In the genomic region with DNA sequence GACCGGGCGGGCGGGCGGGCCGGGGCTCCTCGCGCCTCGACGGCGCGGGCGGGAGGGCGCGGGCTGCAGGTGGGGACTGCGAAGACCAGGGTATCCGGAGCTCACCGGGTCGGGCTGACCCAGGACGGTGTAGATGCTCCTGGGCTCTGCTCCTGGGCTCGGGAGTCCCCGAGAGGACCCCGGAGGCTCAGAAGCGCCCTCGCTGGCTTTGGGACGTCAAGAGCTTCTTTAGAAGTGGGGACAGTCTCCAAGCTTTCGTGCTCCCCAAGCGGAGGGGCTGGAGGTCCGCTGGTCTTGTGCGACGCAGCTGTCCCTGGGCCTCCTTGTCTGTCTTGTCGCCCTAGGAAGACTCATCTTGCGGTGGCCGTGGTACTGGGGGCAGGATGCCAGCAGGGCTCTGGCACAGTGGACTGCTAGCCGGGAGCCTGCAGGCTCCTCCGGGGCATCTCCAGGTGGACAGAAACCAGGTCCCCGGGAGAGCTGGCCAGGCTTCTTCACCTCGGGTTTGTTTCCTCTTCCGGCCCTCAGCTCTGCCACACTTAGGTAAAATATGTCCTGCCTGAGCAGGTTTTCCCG, we compare ENCODE assay signal across 8 mouse cellular contexts. TPM values are rescaled to one million over a fixed set of nuclear protein-coding genes. Genes with fewer than 3 reads are reported as not detected.
DNase-seq lines count a peak whose midpoint lies in the region; ATAC-seq and TF ChIP-seq lines count a peak whose summit lies in the region.

No protein-coding gene starts in this region.

- H3K9ac ChIP-seq in heart, embryonic 16.5 days (ENCODE audit: low read length): peak overlapping the region; percentile 93

- peaks cover 57% of the 10 kb centered on the region for H3K27me3 ChIP-seq in E14TG2a.4 (ENCODE audit: insufficient read depth, low read length)
- no peaks in the 10 kb centered on the region for H3K27me3 ChIP-seq in heart, embryonic 16.5 days (ENCODE audit: control insufficient read depth, insufficient read depth, low read length)

- no peaks in the 10 kb centered on the region for H3K9me3 ChIP-seq in E14TG2a.4 (ENCODE audit: low read length)
- H3K9me3 ChIP-seq in heart, embryonic 16.5 days (replicated peaks; ENCODE audit: control insufficient read depth, low read length): no peaks in the 10 kb centered on the region

- peaks cover 6% of the 10 kb centered on the region; the same call in 1 of the 2 replicates for H3K36me3 ChIP-seq in E14TG2a.4 (ENCODE audit: insufficient read depth, low read length)
- peaks cover 6% of the 10 kb centered on the region for H3K36me3 ChIP-seq in heart, embryonic 16.5 days (ENCODE audit: control insufficient read depth, insufficient read depth)

- no peak for TF ChIP-seq POLR2A in embryonic fibroblast, embryonic 13.5 days (IDR thresholded peaks at IDR 0.05; ENCODE audit: low read depth, low read length)

- peak overlapping the region; percentile 84 for H3K4me3 ChIP-seq in E14TG2a.4 (replicated peaks; ENCODE audit: low read length)
- H3K4me3 ChIP-seq in embryonic fibroblast, embryonic 13.5 days (ENCODE audit: insufficient read depth, low read length): peak overlapping the region; percentile 77
- H3K4me3 ChIP-seq in heart, embryonic 16.5 days (ENCODE audit: low read length): peak overlapping the region; percentile 80

- TF ChIP-seq CTCF in E14TG2a.4 (conservative IDR thresholded peaks at IDR 0.05; ENCODE audit: low read length): no peak
- TF ChIP-seq CTCF in embryonic fibroblast, embryonic 13.5 days (IDR thresholded peaks at IDR 0.05; ENCODE audit: borderline replicate concordance, insufficient read depth, low read length): no peak

- under 1% methylated on average over 28 of the region's 39 CpGs for WGBS in heart, embryonic 16.5 days

- peak overlapping the region; percentile 91 for H3K4me2 ChIP-seq in heart, embryonic 16.5 days (ENCODE audit: low read depth, low read length)

- H3K27ac ChIP-seq in embryonic fibroblast, embryonic 13.5 days (ENCODE audit: insufficient read depth, low read length): 0 out of 2 replicates have a peak overlapping the region, but pooled peaks have one; percentile 1
- peak overlapping the region; percentile 86 for H3K27ac ChIP-seq in heart, embryonic 16.5 days (ENCODE audit: low read length)

- DNase-seq in adrenal gland, postnatal 36 days: peak; percentile 77 to 79
- DNase-seq in kidney, postnatal 25 days: peak; percentile 47 to 75
- DNase-seq in lung, postnatal 4 days: peak; percentile 60 to 67
- DNase-seq in right cerebral cortex, postnatal 4 days: peak; percentile 61

- H3K4me1 ChIP-seq in E14TG2a.4 (replicated peaks; ENCODE audit: low read depth, low read length): peaks cover 41% of the 10 kb centered on the region
- H3K4me1 ChIP-seq in embryonic fibroblast, embryonic 13.5 days (ENCODE audit: control insufficient read depth, insufficient read depth, low read length): peaks cover 10% of the 10 kb centered on the region; the same call in 1 of the 2 replicates
- H3K4me1 ChIP-seq in heart, embryonic 16.5 days (ENCODE audit: control insufficient read depth, insufficient read depth, low read length): peaks cover 42% of the 10 kb centered on the region

- ATAC-seq in heart, embryonic 16.5 days (replicated peaks; ENCODE audit: extremely low read depth, insufficient read depth, low FRiP score): peak; percentile 5
- ATAC-seq in activated CD4-positive, CD25-positive, alpha-beta regulatory T cell, adult 4 months: no peak

RNA-seq across cellular contexts. Expression of a gene that starts 1.3 kb away (rescaled TPM):
- total RNA-seq in adrenal gland, postnatal 36 days (2021): 10 to 100 TPM; 41.7 to 43.4 TPM
- 18.1 and 20.5 TPM in 2 replicates for polyA plus RNA-seq in embryonic fibroblast, embryonic 13.5 days (2011; ENCODE audit: insufficient read length, low read depth, missing spikeins)
- polyA plus RNA-seq in heart, embryonic 16.5 days (2015; fragmentation: Nextera tagmentation; extraction: Ambion mirVana): 54.0 and 55.9 TPM in 2 replicates
- 10 to 100 TPM; 29.5 to 33.9 TPM for polyA plus RNA-seq in activated CD4-positive, CD25-positive, alpha-beta regulatory T cell, adult 4 months (2017; shearing (Covaris generic))

RNA-seq across cellular contexts. Expression of a gene that starts 12.6 kb away (rescaled TPM):
- total RNA-seq in adrenal gland, postnatal 36 days (2021): 10 to 100 TPM; 29.8 to 44.9 TPM
- 14.5 and 17.6 TPM in 2 replicates for polyA plus RNA-seq in embryonic fibroblast, embryonic 13.5 days (2011; ENCODE audit: insufficient read length, low read depth, missing spikeins)
- polyA plus RNA-seq in heart, embryonic 16.5 days (2015; fragmentation: Nextera tagmentation; extraction: Ambion mirVana): 11.0 and 14.0 TPM in 2 replicates
- 1 to 10 TPM; 8.8 to 9.1 TPM for polyA plus RNA-seq in activated CD4-positive, CD25-positive, alpha-beta regulatory T cell, adult 4 months (2017; shearing (Covaris generic))

RNA-seq across cellular contexts. Expression of a gene that starts 16.7 kb away (rescaled TPM):
- under 1 TPM; 0.56 to 0.99 TPM for total RNA-seq in adrenal gland, postnatal 36 days (2021)
- not detected in 2 replicates for polyA plus RNA-seq in embryonic fibroblast, embryonic 13.5 days (2011; ENCODE audit: insufficient read length, low read depth, missing spikeins)
- polyA plus RNA-seq in heart, embryonic 16.5 days (2015; fragmentation: Nextera tagmentation; extraction: Ambion mirVana): 1.3 and 1.4 TPM in 2 replicates
- not detected for polyA plus RNA-seq in activated CD4-positive, CD25-positive, alpha-beta regulatory T cell, adult 4 months (2017; shearing (Covaris generic))

RNA-seq across cellular contexts. Expression of a gene that starts 46.7 kb away (rescaled TPM):
- 10 to 100 TPM; 13.4 to 16.4 TPM for total RNA-seq in adrenal gland, postnatal 36 days (2021)
- polyA plus RNA-seq in embryonic fibroblast, embryonic 13.5 days (2011; ENCODE audit: insufficient read length, low read depth, missing spikeins): 13.5 and 14.2 TPM in 2 replicates
- polyA plus RNA-seq in heart, embryonic 16.5 days (2015; fragmentation: Nextera tagmentation; extraction: Ambion mirVana): 9.1 and 9.8 TPM in 2 replicates
- 10 to 100 TPM; 12.6 to 13.2 TPM for polyA plus RNA-seq in activated CD4-positive, CD25-positive, alpha-beta regulatory T cell, adult 4 months (2017; shearing (Covaris generic))

RNA-seq across cellular contexts. Expression of a gene that starts 52.3 kb away (rescaled TPM):
- 10 to 100 TPM in 1 of 2 experiments, 1 to 10 TPM in 1; 9.9 to 14.3 TPM for total RNA-seq in adrenal gland, postnatal 36 days (2021)
- polyA plus RNA-seq in embryonic fibroblast, embryonic 13.5 days (2011; ENCODE audit: insufficient read length, low read depth, missing spikeins): 6.4 and 7.2 TPM in 2 replicates
- 16.4 and 19.7 TPM in 2 replicates for polyA plus RNA-seq in heart, embryonic 16.5 days (2015; fragmentation: Nextera tagmentation; extraction: Ambion mirVana)
- 10 to 100 TPM; 14.3 to 16.1 TPM for polyA plus RNA-seq in activated CD4-positive, CD25-positive, alpha-beta regulatory T cell, adult 4 months (2017; shearing (Covaris generic))
